Mouse (Mus musculus) left cerebral cortex, adult 11 months (tissue): ENCODE measurements around the gene Fap.

ENCODE experiments used
- DNase-seq: peaks from one replicate; pipeline ENCODE4 v3.0.0; 2022; ENCODE audit warnings: low spot score

Fap gene

DNA sequence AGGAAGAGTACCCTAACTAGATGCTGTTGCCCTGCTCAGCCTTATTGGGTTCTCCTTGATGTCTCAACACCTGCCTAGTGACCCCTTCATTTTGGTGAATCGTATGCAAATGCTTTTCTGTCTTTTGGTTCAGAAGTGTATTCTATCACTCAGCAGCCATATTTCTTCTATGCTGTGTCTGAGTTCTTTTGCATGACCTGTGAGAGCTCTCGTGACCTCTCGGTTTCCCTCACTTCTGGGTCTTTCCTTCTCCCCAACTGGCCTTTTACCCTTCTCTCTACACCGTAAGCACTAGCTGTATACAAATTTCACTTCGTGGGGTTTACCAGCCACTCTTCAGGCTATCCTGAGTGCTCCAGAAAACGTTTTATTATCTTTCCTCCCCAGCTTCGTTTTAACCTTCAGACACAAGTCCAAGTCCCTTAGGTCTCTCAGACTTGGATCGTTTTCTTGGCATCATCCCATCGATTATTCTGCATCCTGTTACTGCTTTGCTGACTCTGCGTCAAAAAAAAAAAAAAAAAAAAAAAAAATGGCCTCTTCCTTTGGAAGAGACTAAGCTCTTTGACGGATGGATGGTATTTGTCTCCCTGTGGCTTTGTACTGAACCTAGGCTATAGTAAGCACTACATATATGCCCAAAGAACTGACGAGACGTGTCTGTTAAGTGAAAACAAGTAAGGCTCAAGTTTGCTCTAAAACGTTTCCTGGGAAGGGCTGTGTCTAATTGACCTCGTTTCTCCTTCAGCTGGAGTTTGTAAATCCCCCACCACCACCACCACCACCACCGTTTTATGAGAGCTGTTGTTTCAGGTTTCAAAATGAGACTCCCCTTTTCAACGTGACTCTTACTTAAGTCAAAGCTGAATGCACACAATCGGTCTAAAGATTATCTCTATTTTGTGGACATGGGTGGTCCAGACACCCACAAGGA is 114.4 kb downstream of the Fap start:
- DNase-seq, result no peak

DNA sequence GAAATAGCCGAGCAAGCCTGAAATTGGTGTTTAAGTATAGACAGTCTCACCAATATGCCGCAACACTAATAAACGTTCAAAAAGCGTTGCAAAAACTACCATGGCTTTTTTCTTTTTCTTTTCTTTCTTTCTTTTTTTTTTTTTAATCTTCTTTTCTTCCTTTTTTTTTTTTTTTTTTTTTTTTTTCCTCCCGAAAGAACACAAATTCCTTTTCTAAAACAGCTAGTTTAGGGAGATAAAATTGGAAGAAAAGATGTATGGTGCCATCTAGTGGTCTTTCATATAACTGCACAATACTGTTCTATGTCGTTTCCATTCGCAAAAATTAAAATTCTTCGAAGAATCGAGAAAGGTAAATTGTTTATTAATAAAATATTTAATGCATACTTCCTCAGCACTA is 115.8 kb downstream of the Fap start:
- no peak for DNase-seq

DNA sequence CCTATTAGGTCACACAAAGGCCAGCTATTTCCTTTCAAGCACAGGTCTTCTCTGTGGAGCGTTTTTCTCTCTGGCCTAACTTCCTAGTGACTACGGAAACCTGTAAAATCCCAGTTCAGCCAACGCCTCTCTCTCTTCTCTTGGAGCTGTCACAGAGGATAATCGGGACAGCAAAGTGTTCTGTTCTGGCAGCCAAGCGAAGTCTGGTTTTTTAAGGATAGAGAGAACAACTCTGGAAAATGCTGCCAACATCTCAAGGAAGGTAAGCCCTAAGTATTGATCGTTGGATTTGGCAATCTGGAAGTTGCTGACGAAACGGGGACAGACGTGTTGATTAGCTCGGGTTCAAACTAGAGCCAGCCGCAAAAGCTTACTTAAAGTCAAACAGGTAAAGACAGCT is 118.9 kb downstream of the Fap start:
- DNase-seq, result no peak

DNA sequence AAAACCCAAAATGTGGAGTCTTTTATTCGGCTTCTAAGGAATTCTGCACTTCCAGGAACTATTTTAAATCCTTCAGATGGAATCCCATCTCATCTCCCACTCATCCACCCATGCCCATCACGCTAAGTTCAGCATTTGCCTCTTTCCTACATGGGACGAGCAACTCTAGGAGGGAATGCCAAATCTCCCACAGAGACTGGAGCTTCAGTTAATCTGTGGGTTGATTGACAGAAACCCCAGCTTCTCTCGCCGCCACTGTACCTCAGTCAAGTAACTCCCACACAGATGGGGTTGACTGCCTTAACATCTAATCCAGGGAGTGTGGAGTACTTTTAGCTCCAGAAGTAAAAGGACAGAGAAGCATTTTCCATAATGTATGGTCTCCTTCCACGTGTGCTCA is 119.8 kb downstream of the Fap start:
- DNase-seq, result no peak
